Mouse (Mus musculus): ENCODE measurements around the gene Ube2o. TPM values are rescaled to one million over a fixed set of nuclear protein-coding genes. Genes with fewer than 3 reads are reported as not detected.

The Ube2o gene
- polyA plus RNA-seq, 1 experiment: 43.6 TPM

DNA sequence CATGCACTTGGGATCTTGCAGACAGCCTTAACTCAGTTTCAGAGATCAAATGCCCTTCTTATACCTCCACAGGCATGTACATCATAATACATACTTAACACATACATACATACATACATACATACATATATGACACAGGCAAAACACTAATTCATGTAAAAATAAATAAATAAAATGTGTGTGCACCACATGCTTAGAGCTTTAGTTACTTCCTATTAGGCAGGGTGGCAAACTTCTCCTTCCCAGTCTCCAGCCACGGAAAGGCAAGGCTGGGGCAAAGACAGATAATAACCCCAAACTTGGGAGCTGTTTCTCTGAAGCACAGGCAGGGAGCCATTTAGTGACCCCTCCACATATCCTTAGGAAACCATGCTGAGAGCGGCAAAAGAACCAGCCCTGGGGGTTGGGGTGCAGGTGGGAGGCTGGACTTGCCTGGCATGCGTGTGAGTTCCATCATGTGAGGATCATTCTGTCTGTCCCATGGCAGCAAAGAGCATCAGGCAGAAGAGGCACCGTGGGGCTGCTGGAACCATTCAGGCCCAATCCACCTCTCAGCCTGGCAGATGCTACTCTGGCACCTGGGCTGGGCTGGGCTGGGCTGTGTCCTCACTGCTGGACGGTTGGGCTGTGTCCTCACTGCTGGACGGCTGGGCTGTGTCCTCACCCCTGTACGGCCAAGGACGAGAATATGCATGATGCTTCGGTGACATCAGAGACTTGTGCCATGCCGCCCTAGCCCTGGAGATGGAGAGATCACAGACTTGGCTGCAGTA, 45.2 kb upstream of the Ube2o start, which contains the start of gene Rhbdf2:
Rhbdf2 (minus strand) TSS at position 721 of the 773 bp plus-strand sequence.
- Histone ChIP-seq H3K27ac (ENCODE audit: insufficient read depth, low read length) (no peak within 1 kb of the TSS), H3K9me3 (replicated peaks; ENCODE audit: control insufficient read depth, insufficient read depth, low read length, poor library complexity, severe bottlenecking) (no peaks in the 10 kb centered on the region), H3K27me3 (ENCODE audit: control insufficient read depth, insufficient read depth, low read length, poor library complexity, severe bottlenecking) (no peaks in the 10 kb centered on the region), H3K36me3 (ENCODE audit: control insufficient read depth, insufficient read depth, low read length, poor library complexity, severe bottlenecking) (no peaks in the 10 kb centered on the region), H3K4me3 (ENCODE audit: low read depth, low read length) (no peak within 1 kb of the TSS), H3K9ac (ENCODE audit: low read depth, poor library complexity, severe bottlenecking) (no peak within 1 kb of the TSS), H3K4me1 (ENCODE audit: control insufficient read depth, insufficient read depth, low read length) (peaks cover 9% of the 10 kb centered on the region)
- TF ChIP-seq CTCF (IDR thresholded peaks at IDR 0.05; ENCODE audit: low read depth, low read length) (no peak), EP300 (IDR thresholded peaks at IDR 0.05; ENCODE audit: insufficient read depth, low read depth, low read length) (no peak), POLR2A (IDR thresholded peaks at IDR 0.05; ENCODE audit: insufficient read depth, low read length) (no peak)

DNA sequence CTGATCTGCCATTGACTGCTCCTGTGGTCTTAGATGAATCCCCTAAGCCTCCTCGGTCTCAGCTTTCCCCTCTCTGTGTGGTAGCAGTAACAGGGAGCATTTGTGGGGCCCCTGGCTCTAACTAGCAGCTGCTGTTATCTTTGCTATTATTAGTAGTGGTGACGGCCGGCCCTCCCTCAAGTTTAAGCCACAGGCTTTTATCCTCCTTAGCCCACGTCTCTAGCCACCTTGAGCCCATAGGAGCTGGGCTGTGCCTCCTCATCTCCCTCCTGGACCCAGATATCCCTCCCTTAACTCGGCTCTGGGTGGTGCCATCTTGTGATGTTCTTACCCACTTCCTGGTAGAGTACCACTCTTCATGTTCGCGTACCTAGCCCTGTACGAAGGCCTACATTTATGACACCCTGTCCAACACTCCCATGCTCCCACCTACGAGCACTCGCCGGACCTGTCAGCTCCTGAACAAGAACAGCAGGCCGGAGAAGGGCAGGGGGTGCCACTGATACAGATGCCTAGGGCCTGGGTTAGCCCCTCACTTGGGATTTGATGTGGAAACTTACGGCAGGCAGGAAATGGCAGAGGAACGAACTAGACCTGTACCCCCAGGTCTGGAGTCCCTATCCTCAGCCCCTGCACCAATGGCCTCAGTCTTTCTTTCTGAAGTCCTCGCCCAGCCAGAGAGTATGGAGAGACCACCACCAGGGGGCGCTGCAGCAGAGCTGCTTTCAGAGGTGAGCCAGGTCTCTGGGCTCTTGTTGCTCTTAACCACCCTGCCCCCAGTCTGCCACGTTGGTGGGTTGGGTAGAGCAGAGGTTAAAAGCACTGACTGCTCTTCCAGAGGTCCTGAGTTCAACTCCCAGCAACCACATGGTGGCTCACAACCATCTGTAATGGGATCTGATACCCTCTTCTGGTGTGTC, 44.1 kb upstream of the Ube2o start:
- peaks cover 12% of the 10 kb centered on the region for H3K4me1 ChIP-seq (ENCODE audit: control insufficient read depth, insufficient read depth, low read length)
- TF ChIP-seq CTCF (IDR thresholded peaks at IDR 0.05; ENCODE audit: low read depth, low read length): peak; percentile 89
- no peak for TF ChIP-seq POLR2A (IDR thresholded peaks at IDR 0.05; ENCODE audit: insufficient read depth, low read length)
- TF ChIP-seq EP300 (IDR thresholded peaks at IDR 0.05; ENCODE audit: insufficient read depth, low read depth, low read length): 0 out of 2 replicates have a peak, but pooled peaks have one; percentile 27
- no peaks in the 10 kb centered on the region for H3K36me3 ChIP-seq (ENCODE audit: control insufficient read depth, insufficient read depth, low read length, poor library complexity, severe bottlenecking)
- H3K9me3 ChIP-seq (replicated peaks; ENCODE audit: control insufficient read depth, insufficient read depth, low read length, poor library complexity, severe bottlenecking): no peaks in the 10 kb centered on the region
- 0 out of 2 replicates have a peak overlapping the region, but pooled peaks have one; percentile 7 for H3K4me3 ChIP-seq (ENCODE audit: low read depth, low read length)
- H3K9ac ChIP-seq (ENCODE audit: low read depth, poor library complexity, severe bottlenecking): peak overlapping the region; percentile 86
- no peaks in the 10 kb centered on the region for H3K27me3 ChIP-seq (ENCODE audit: control insufficient read depth, insufficient read depth, low read length, poor library complexity, severe bottlenecking)
- H3K27ac ChIP-seq (ENCODE audit: insufficient read depth, low read length): peak overlapping the region; percentile 91

DNA sequence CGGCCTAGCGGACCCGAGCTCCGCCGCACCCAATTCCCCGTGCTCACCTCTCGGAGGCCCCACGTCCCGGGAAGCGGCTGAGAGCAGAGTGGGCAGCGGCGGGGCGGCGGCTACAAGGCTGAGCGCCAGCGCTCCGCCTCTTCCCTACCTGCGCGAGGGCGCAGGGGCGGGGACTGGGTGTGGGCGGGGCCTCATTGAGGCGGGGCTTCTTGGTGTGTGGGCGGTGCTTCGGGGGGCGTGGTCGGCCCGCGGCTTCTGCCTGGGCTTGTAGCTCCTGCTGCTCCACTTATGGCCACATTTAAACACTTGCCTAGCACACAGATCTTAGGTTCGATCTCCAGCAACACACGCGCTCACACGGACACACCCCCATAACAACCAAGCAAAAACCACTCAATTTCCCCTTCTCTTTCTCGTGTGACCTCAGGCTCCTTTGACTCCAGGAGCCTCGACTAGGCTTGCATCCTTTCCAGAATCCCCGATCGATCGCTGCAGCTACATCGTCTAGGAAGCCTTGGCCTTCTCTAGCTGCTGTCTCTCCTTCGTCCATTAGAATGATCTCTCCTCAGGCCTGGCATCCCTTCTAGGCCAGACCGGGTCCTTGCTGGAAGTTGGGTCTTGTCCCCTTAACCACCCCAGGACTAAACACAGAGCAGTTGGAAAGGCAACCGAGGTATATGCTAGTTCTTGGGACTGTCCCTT, 43.0 kb upstream of the Ube2o start:
- Histone ChIP-seq H3K4me1 (ENCODE audit: control insufficient read depth, insufficient read depth, low read length) (peaks cover 13% of the 10 kb centered on the region), H3K9ac (ENCODE audit: low read depth, poor library complexity, severe bottlenecking) (peak overlapping the region; percentile 86), H3K27ac (ENCODE audit: insufficient read depth, low read length) (peak overlapping the region; percentile 91), H3K27me3 (ENCODE audit: control insufficient read depth, insufficient read depth, low read length, poor library complexity, severe bottlenecking) (no peaks in the 10 kb centered on the region), H3K9me3 (replicated peaks; ENCODE audit: control insufficient read depth, insufficient read depth, low read length, poor library complexity, severe bottlenecking) (no peaks in the 10 kb centered on the region), H3K36me3 (ENCODE audit: control insufficient read depth, insufficient read depth, low read length, poor library complexity, severe bottlenecking) (no peaks in the 10 kb centered on the region), H3K4me3 (ENCODE audit: low read depth, low read length) (peak overlapping the region; percentile 86)
- TF ChIP-seq EP300 (IDR thresholded peaks at IDR 0.05; ENCODE audit: insufficient read depth, low read depth, low read length): 0 out of 2 replicates have a peak, but pooled peaks have one; percentile 23
- TF ChIP-seq POLR2A (IDR thresholded peaks at IDR 0.05; ENCODE audit: insufficient read depth, low read length): peak; percentile 93
- no peak for TF ChIP-seq CTCF (IDR thresholded peaks at IDR 0.05; ENCODE audit: low read depth, low read length)

DNA sequence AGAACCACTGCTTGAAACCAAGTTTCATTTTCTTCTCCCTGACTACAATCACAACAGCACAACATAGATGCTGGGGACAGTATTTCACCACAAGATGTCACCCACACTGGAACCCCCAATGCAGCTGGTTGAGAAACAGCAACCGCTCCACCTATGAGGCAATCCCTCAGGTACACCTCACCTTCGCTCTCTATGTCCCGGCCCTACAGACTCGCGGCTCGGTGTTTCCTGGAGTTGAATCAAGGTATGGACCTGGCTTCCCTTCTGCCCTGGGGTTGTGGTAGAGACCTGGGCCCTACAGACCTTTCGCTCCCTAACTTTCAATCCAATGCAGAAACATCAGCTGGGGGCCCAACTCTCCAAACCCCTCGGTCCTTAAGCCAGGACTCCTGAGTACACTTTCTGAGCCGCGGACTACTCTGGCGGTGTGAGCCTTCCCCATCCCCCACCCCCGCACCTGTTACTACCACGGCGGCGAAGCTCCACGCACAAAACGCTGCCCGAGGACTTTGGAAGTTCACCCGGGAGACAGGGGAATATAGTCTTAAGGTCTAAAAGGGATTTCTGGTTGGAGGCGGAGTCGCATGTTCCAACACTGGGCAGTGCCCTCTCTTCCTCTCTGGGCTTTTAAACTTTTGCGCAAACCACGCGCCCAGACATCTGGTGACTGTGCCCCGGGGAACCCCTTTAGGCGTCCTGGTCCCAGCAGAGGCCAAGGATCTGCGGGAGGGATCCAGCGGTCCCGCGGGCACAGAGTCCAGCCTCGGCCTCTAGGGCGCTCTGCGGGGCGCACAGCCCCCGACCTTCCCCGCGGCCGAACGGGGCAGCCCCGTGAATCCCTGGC, 42.3 kb upstream of the Ube2o start:
- peak overlapping the region; percentile 86 for H3K4me3 ChIP-seq (ENCODE audit: low read depth, low read length)
- TF ChIP-seq EP300 (IDR thresholded peaks at IDR 0.05; ENCODE audit: insufficient read depth, low read depth, low read length): no peak
- no peak for TF ChIP-seq CTCF (IDR thresholded peaks at IDR 0.05; ENCODE audit: low read depth, low read length)
- no peaks in the 10 kb centered on the region for H3K36me3 ChIP-seq (ENCODE audit: control insufficient read depth, insufficient read depth, low read length, poor library complexity, severe bottlenecking)
- no peaks in the 10 kb centered on the region for H3K27me3 ChIP-seq (ENCODE audit: control insufficient read depth, insufficient read depth, low read length, poor library complexity, severe bottlenecking)
- H3K4me1 ChIP-seq (ENCODE audit: control insufficient read depth, insufficient read depth, low read length): peaks cover 13% of the 10 kb centered on the region
- no peak overlapping the region for H3K27ac ChIP-seq (ENCODE audit: insufficient read depth, low read length)
- peak overlapping the region; percentile 86 for H3K9ac ChIP-seq (ENCODE audit: low read depth, poor library complexity, severe bottlenecking)
- no peaks in the 10 kb centered on the region for H3K9me3 ChIP-seq (replicated peaks; ENCODE audit: control insufficient read depth, insufficient read depth, low read length, poor library complexity, severe bottlenecking)

DNA sequence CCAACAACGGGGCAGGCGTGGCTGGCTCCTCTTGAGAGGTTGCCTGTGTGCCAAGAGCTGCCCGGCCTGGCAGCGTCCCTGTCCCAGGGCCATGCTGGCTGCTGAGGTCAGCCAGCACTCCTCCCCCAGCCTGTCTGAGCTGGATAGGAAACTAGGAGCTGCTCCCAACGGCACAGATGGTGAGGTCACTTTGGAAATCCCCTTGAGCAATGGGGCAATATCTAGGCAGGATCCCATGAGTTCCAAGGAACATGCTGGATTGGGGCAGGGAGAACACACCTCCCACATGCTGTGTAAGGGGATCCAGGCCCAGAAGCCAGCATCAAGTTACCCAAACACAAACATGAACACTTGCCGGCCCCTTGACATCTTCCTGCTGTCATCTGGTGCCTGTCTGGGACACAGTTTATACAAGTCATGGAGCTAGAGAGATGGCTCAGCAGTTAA, 40.0 kb upstream of the Ube2o start:
- Histone ChIP-seq H3K27ac (ENCODE audit: insufficient read depth, low read length) (no peak overlapping the region), H3K4me3 (ENCODE audit: low read depth, low read length) (no peak overlapping the region), H3K27me3 (ENCODE audit: control insufficient read depth, insufficient read depth, low read length, poor library complexity, severe bottlenecking) (no peaks in the 10 kb centered on the region), H3K36me3 (ENCODE audit: control insufficient read depth, insufficient read depth, low read length, poor library complexity, severe bottlenecking) (no peaks in the 10 kb centered on the region), H3K4me1 (ENCODE audit: control insufficient read depth, insufficient read depth, low read length) (peaks cover 18% of the 10 kb centered on the region), H3K9me3 (replicated peaks; ENCODE audit: control insufficient read depth, insufficient read depth, low read length, poor library complexity, severe bottlenecking) (no peaks in the 10 kb centered on the region), H3K9ac (ENCODE audit: low read depth, poor library complexity, severe bottlenecking) (no peak overlapping the region)
- TF ChIP-seq CTCF (IDR thresholded peaks at IDR 0.05; ENCODE audit: low read depth, low read length) (no peak), POLR2A (IDR thresholded peaks at IDR 0.05; ENCODE audit: insufficient read depth, low read length) (no peak), EP300 (IDR thresholded peaks at IDR 0.05; ENCODE audit: insufficient read depth, low read depth, low read length) (no peak)

Measured in ES-Bruce4 (cell line).